Mouse (Mus musculus) adrenal gland, postnatal 14 days (tissue): Measurements from ENCODE around the gene Gm11172. TPM values are rescaled to one million over a fixed set of nuclear protein-coding genes. Genes with fewer than 3 reads are reported as not detected.

ENCODE experiments used
- DNase-seq: peaks from one replicate; pipeline ENCODE4 v3.0.0; 2021; ENCODE audit warnings: mixed read lengths
- long read RNA-seq, 2 experiments: library from polyadenylated mRNA; stranded (forward); transcript quantifications; one replicate each; pipeline ENCODE4 v2.0.0; 2021
- total RNA-seq: library from RNA; stranded (reverse); gene quantifications from 2 replicates; pipeline ENCODE4 v1.2.3, GENCODE M21; 2021

Gm11172 gene
- not detected in 2 replicates for total RNA-seq
- long read RNA-seq, experiment 1 = 0 reads
- long read RNA-seq, experiment 2 = 0 reads

- no peak for DNase-seq
These were observed at the start of gene Gm11172 for GRCm38 (mm10) chr16:10812865-10813371. Gm11172 (plus strand) TSS chr16:10812915.

DNA sequence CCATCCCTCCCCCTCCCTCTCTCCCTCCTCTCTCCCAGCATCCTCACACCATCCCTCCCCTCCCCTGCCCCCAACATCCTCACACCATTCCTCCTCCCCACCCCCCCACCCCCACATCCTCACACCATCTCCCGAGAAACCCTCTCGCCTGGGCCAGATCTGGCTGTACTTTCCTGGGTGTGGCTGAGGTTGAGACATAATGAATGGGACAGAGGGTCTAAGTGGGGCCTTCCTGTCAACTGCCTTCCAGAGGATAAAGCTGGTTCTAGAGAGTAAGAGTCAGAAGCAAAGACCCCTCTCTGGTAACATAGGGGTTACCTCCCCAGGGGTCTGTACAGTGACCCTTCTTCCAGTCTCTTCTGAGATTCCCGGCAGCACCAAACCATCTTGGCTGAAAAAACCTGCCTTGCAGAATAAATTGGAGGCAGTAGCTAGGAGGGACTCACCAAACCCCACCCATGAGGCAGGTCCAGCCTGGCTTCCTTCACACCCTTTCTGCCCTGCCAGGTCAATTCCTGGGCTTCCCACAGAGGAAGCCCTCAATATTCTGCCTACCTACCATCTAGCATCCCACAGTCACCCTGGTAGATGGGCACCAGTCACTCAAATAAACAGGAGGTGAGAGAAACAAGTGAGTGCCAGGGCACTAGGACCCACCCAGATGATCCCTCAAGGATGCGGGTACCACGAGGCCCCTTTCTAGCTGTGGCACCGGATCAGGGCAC lies 49.0 kb upstream of the Gm11172 start:
- no peak for DNase-seq

DNA sequence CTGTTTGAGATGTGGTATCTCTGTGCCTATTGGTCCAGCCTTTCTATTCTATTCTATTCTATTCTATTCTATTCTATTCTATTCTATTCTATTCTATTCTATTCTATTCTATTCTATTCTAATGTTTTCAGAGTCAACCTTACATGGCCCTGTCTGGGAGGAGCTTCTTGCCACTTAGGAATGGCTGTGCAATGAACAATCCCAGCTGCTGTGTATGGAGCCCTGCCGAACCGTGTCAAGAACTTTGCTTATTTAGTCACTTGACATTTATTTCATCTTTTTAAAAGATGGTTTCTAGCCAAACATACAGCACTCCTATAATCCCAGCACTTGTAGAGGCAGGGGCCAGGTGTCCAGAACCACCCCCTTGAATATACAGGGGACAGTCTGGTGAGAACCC lies 48.4 kb upstream of the Gm11172 start:
- no peak for DNase-seq

- peak; percentile 86 for DNase-seq
These were observed 45.6 kb upstream of the Gm11172 start for GRCm38 (mm10) chr16:10767158-10767557.

GRCm38 (mm10) chr16:10768821-10769220 lies 43.9 kb upstream of the Gm11172 start:
- DNase-seq = peak; percentile 82

DNA sequence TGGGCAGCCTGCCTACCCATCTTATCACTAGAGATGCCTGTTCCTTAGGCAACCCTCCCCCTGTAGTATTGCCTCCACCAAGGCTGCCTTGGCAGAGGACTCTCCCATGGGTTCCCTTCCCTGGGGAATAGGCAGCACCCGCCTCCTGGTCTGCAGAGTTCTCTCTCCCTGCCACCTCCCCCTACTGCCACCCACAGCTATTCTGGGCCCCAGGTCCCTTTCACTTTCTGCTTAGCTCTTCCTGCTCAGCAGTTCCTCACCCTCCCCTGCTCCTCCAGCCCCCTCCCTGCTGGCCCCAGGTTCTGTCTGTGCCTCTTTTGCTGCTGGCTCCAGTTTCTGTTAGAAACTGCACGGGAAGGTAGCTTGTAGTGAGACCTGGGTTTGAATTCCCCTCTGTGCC lies 43.1 kb upstream of the Gm11172 start:
- DNase-seq = peak; percentile 79

DNA sequence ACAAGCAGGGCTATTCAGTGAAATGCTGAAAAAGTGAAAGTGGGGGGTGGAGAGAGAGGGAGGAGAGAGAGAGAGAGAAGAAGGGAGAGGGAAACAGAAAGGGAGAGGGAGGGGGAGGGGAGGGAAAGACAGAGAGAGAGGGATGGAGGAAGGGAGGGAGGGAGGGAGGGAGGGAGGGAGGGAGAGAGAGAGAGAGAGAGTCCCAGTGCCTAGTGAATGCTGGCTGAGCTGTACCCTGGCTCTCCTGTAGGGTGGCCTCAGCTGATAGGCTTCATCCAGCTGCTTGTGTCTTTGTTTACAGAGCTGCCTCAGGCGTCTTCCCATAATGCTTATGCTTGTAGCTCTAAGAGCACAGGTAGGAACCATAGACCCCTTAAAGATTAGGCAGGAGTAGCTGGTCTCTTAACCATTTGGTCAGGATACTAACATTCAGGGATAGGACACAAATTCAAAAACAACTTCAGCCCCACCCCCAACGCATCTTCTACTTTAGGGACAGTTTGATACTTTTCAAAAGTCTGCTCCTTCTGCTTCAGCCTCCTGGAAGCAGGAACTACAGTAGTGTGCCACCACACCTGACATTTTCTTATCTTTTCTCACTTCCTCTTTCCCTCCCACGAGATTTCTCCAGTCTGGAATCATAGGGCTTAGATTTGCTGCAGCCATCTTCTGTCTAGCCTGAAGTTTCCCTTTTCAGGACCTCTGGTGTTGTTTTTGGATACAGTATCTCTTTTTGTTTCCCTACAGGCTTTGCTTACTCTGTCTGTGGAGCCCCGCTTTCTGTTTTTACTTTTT lies 42.0 kb upstream of the Gm11172 start:
- no peak for DNase-seq

DNA sequence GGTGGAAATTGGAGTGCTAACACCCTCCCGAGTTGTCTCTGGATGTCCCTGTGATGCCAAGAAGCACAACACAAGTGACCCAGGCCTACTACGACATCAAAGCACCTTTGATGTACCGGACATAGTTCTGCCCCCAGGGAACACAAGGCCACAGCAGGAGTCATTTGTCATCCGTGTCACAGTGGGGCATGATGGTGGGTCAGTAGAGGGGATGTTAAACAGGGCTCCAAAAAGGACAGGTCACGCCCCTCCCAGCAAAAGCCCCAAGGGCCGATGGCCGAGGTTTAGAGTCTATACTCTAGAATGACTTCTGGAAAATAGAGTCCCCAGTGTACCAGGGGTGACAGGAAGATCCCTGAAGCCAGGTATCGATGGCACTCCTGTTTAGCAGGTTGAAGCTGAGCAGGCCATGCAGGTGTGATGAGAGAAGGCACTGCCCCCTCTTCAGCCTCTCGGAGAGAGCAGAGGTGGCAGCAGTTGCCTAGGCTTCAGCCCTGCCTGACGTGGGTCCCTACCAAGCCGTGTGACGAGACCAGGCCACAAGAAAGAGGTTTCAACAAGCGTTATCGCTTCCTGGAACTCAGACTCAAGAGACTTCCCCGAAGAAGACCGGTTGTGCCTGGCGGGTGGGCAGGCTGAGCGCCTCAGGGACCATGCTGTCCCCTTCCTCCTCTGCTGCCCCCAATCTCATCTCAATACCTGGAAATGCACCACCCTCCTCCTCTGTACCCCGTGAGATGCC lies 40.8 kb upstream of the Gm11172 start:
- DNase-seq = peak; percentile 57

DNA sequence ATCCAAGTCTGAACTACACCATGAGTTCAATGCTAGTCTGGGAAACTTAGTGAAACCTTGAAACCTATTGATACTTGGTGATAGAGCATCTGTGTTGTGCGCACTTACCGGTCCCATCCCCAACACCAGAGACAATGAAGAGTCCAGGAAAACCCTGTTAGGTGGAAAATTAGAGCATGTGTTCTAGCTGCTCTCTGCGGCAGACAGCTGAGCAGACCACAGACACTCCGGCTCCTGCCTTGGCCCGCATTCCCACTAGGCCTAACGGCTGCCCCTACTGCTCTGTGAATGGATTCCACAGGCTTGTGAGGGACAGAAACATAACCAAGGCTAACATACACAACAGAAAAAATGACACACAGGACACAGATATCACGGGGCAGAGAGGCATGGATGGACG lies 39.2 kb upstream of the Gm11172 start:
- DNase-seq = no peak

GRCm38 (mm10) chr16:10774726-10775125 lies 38.0 kb upstream of the Gm11172 start:
- peak; percentile 49 for DNase-seq

GRCm38 (mm10) chr16:10776322-10776721 lies 36.4 kb upstream of the Gm11172 start:
- DNase-seq = peak; percentile 64

- peak; percentile 52 for DNase-seq
These were observed 35.0 kb upstream of the Gm11172 start for GRCm38 (mm10) chr16:10777579-10778160.

GRCm38 (mm10) chr16:10780631-10781120 lies 32.0 kb upstream of the Gm11172 start:
- DNase-seq = no peak

GRCm38 (mm10) chr16:10781862-10782371 lies 30.8 kb upstream of the Gm11172 start:
- no peak for DNase-seq

DNA sequence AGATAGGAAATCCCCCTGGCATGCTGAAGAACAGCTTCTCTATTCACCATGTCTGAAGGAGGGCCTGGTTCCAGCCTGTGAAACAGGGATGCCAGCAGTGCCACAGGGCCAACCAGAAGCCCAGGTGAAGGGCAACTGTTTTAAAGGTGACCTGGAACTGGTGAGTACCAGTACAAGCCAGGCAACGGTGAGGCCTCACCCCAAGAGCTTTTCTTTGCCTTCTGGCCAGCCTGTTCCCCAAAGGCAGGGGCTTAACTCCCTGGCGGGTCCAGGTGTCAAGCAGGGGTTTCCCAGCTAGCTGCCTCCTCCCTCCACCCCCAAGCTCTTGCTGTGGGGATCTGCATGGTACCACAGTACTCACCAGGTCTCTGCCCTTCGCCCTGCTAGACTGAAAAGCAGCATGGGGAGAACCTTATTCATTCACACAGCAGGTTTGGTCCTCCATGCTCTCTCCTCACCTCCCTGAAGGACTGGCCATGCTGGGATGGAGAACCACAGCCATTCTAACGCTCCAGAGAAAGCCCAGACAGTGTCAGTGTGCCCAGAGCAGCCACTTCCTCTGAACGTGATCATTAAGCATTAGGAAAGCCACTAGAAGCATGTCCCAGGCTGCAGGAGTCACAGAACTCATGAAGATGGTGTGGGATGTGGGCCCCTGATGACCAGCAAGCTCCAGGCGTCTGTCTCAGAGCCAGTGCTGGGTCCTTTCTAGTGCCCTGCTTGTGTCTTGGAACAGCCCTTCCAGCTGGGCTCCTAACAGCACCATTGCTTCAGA lies 30.2 kb upstream of the Gm11172 start:
- DNase-seq = no peak

DNA sequence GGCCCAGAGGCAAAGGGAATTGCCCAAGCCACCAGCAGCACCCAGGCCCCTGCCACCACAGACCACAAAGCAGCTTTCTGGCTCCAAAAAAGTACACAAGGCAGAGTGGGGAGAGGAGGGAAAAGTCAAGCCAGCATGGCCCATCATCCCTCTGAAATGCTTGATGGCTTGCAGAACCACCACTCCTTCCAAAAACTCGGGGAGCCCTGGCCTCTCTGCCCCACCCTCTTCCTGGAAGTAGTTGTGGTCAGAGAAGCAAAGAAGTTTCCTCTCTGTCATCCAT lies 29.6 kb upstream of the Gm11172 start:
- DNase-seq = no peak

GRCm38 (mm10) chr16:10783451-10783850 lies 29.3 kb upstream of the Gm11172 start:
- no peak for DNase-seq

DNA sequence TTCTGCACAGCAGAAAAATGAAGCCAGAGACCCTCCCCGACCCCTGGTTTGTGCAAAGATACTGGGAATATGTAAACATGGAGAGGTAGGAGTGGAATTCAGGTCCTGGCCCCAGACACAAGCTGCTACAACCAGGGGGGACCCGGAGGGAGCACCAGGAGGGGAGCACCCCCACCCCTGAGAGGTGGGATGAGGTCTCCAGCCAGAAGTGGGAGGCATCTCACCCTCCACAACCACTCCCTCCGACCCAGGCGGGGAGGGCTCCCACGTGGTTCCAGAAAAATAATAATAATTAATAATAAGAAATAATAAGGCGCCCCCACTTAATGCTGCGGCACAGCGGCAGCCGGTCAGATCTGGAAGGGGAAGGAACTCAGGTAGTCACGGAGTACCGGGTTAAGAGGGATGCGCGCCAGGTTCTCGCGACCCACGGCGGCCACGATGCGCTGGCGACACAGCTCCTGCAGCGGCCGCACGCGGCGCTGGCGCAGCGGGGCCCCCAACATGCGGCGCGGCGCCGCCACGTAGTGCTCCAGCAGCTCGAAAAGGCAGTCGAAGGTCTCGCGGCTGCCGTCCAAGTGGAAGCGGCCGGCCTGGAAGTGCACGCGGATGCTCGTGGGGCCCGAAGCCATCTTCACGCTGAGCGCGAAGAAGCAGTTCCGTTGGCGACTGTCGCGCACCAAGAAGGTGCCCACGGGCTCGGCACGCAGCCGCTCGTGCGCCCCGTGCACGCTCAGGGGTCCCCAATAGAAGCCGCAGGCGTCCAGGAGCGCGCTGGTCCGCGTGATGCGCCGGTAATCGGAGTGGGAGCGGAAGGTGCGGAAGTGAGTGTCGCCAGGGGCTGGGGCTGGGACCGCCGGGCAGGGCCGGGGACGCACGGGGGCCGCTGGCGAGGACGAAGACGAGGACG lies 28.6 kb upstream of the Gm11172 start:
- peak; percentile 74 for DNase-seq

DNA sequence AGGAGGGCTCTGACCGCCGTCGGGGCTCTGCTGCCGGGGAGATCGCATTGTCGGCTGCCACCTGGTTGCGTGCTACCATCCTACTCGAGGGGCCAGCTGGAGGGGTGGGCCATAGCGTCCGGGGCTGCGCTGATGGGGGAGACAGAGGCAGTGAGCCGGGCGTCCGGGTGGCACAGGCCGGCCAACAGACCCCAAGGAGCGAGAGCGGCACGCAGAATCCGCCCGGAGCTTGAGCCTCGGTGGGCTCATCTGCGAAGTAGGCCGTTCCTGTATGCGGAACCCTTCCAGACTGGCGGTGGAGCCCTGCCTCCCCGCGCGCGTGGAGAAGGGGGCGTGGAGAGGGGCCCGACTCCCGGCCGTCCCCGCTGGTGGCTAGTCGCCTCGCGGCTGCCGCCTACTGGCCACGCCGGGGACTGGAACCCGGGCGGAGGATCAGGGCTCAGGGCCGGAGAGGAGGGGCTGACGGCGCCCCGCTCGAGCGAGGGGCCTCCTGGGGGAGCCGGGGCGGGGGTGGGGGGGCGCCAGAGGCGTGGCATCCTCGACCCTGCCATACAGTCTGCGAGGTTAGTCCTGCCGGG lies 27.8 kb upstream of the Gm11172 start:
- peak; percentile 97 for DNase-seq
